Mouse (Mus musculus) C2C12 (cell line): ENCODE results near the gene Pkdrej.

ENCODE experiments used
- CTCF ChIP-seq: IDR thresholded peaks from one replicate; pipeline ENCODE4 v1.5.1; 2011; ENCODE audit not compliant: control insufficient read depth, insufficient read depth, insufficient read length
- FOSL1 ChIP-seq: IDR thresholded peaks from one replicate; pipeline ENCODE4 v1.8.0; 2011; ENCODE audit warnings: mild to moderate bottlenecking, low read length; ENCODE audit not compliant: poor library complexity, insufficient read depth, severe bottlenecking
- MAX ChIP-seq: IDR thresholded peaks from one replicate; pipeline ENCODE4 v1.6.1; 2011; ENCODE audit warnings: mild to moderate bottlenecking, control low read depth
- MYOD1 ChIP-seq: IDR thresholded peaks from one replicate; pipeline ENCODE4 v1.6.1; 2011; ENCODE audit warnings: low read depth; ENCODE audit not compliant: control insufficient read depth, insufficient read length
- MYOG ChIP-seq: IDR thresholded peaks from one replicate; pipeline ENCODE4 v1.6.1; 2011; ENCODE audit not compliant: control insufficient read depth, insufficient read length; ENCODE audit errors: extremely low read depth
- USF1 ChIP-seq: IDR thresholded peaks from one replicate; pipeline ENCODE4 v1.6.1; 2011; ENCODE audit warnings: low read depth, mild to moderate bottlenecking, control low read depth, moderate library complexity

- no peak for TF ChIP-seq USF1
- no peak for TF ChIP-seq CTCF
- no peak for TF ChIP-seq MAX
- no peak for TF ChIP-seq MYOD1
- no peak for TF ChIP-seq FOSL1
- no peak for TF ChIP-seq MYOG
Measured at GRCm38 (mm10) chr15:85776771-85777170, 44.8 kb downstream of the Pkdrej start.
